Mouse (Mus musculus) central nervous system, embryonic 11.5 days (tissue): ENCODE measurements around the gene Hnrnpdl. TPM values are rescaled to one million over a fixed set of nuclear protein-coding genes. Genes with fewer than 3 reads are reported as not detected.

Experiments used
- polyA plus RNA-seq: library from polyadenylated mRNA; depleted of rRNA; stranded (reverse); fragments of >200 nt; gene quantifications from 2 replicates; pipeline ENCODE4 v1.2.3, GENCODE M21; 2012; rRNA removed

The Hnrnpdl gene
- 518 and 615 TPM in 2 replicates for polyA plus RNA-seq

DNA sequence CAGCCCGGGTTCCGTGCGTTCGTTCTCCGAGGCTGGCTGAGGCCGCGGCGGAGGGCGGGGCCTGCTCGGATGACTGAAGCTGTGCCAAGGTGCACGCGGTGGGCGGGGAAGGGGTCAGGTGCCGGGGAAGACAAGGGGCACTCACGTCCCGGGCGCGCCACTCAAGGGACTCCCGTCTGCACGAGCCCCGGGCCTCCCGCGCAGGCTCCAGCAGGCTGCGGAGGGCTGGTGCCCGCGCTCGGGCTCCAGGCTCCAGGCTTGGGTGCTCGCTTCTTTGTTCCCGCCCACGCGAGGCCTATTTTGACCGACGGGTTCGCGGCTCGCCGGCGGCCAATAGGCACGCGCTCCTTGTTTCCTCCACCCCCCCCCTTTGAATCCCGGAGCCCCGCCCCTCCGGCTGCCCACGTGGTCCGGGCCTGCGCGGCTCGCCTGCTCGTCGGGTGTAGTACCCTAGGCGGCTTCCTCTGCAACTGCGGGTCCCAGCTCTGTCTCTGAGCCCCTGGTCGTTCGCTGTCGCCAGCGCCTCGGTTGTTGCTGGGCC is at the start of gene Hnrnpdl, which contains the start of gene Enoph1:
TSS of gene Hnrnpdl (minus strand) at position 63 of the 541 bp plus-strand sequence.
TSS of gene Enoph1 (plus strand) at position 384 of the 541 bp plus-strand sequence.

Other genes with a start within 250 kb of the Hnrnpdl start
- gene Vamp9, start 133.4 kb downstream of the Hnrnpdl start, polyA plus RNA-seq = not detected in 2 replicates
- gene Hnrnpd, start 60.7 kb downstream of the Hnrnpdl start, polyA plus RNA-seq = 466 and 718 TPM in 2 replicates
- 6.0 and 6.1 TPM in 2 replicates for gene 4930524J08Rik, start 60.6 kb downstream of the Hnrnpdl start, polyA plus RNA-seq
- gene Enoph1, start 321 bp upstream of the Hnrnpdl start, polyA plus RNA-seq = 43.6 and 50.4 TPM in 2 replicates
- gene Tmem150c, start 120.1 kb upstream of the Hnrnpdl start, polyA plus RNA-seq = 3.3 and 3.4 TPM in 2 replicates